Mouse (Mus musculus) liver, embryonic 14.5 days (tissue): ENCODE measurements around the gene Lta.

ENCODE experiments used
- CTCF ChIP-seq: IDR thresholded peaks from 2 replicates; pipeline ENCODE4 v1.5.1; 2016; ENCODE audit warnings: antibody characterized with exemption, low read depth, control low read depth
- EP300 ChIP-seq: IDR thresholded peaks from 2 replicates; pipeline ENCODE4 v1.6.1; 2016; ENCODE audit warnings: antibody characterized with exemption, low read depth

- TF ChIP-seq CTCF (no peak), EP300 (no peak)
Measured at GRCm38 (mm10) chr17:35239700-35240099, 34.5 kb upstream of the Lta start.
